Mouse (Mus musculus) G1E (cell line): ENCODE results near the gene Angptl4.

Source experiments
- CTCF ChIP-seq: IDR thresholded peaks from 2 replicates; pipeline ENCODE4 v1.5.1; 2012; ENCODE audit warnings: low read depth, low read length, inconsistent platforms, mixed read lengths
- GATA1 ChIP-seq: IDR thresholded peaks from 2 replicates; pipeline ENCODE4 v1.6.1; 2012; ENCODE audit warnings: borderline replicate concordance, low read length, inconsistent platforms, mixed read lengths

- TF ChIP-seq CTCF (no peak), GATA1 (no peak)
These were observed 52.4 kb downstream of the Angptl4 start for GRCm38 (mm10) chr17:33729215-33729614.
